Mouse (Mus musculus): ENCODE measurements around the gene Tmed1. TPM values are rescaled to one million over a fixed set of nuclear protein-coding genes. Genes with fewer than 3 reads are reported as not detected.
"Not testable (repeated sequence)": the region's sequence is repeated elsewhere in the genome, so short reads cannot be mapped to it uniquely, and the experiment has no call there.

The Tmed1 gene
- polyA plus RNA-seq, 1 experiment from 2014 or later = 118 TPM

- H3K9ac ChIP-seq (ENCODE audit: low read depth, low read length) = peak overlapping the region; percentile 99
- no peaks in the 10 kb centered on the region for H3K27me3 ChIP-seq (ENCODE audit: control insufficient read depth, insufficient read depth, low read length)
- H3K4me3 ChIP-seq (ENCODE audit: low read length) = peak overlapping the region; percentile 84
- WGBS = under 1% methylated on average over 50 of the region's 66 CpGs
- H3K27ac ChIP-seq (ENCODE audit: low read depth, low read length) = peak overlapping the region; percentile 98
- no peaks in the 10 kb centered on the region for H3K9me3 ChIP-seq (ENCODE audit: control insufficient read depth, low read length)
- peak; percentile 26 for ATAC-seq (ENCODE audit: low FRiP score, low TSS enrichment)
- H3K4me1 ChIP-seq (ENCODE audit: control insufficient read depth, insufficient read depth, low read length) = peaks cover 16% of the 10 kb centered on the region; the same call in 1 of the 2 replicates
- peaks cover 22% of the 10 kb centered on the region; the same call in 1 of the 2 replicates for H3K36me3 ChIP-seq (ENCODE audit: control insufficient read depth, insufficient read depth, low read length)
- H3K4me2 ChIP-seq (replicated peaks; ENCODE audit: low read depth, low read length) = peak overlapping the region; percentile 64
Measured at GRCm38 (mm10) chr9:21547075-21547941, 37.3 kb upstream of the Tmed1 start.

GRCm38 (mm10) chr9:21546789-21547074, 36.7 kb upstream of the Tmed1 start, which contains the start of gene Carm1:
Carm1 (plus strand) TSS chr9:21546894.
- H3K36me3 ChIP-seq (ENCODE audit: control insufficient read depth, insufficient read depth, low read length) = peaks cover 19% of the 10 kb centered on the region; the same call in 1 of the 2 replicates
- H3K4me1 ChIP-seq (ENCODE audit: control insufficient read depth, insufficient read depth, low read length) = peaks cover 16% of the 10 kb centered on the region; the same call in 1 of the 2 replicates
- peak within 1 kb of the TSS; percentile 64 for H3K4me2 ChIP-seq (replicated peaks; ENCODE audit: low read depth, low read length)
- 0% methylated on average over 29 of the region's 52 CpGs for WGBS
- no peaks in the 10 kb centered on the region for H3K27me3 ChIP-seq (ENCODE audit: control insufficient read depth, insufficient read depth, low read length)
- ATAC-seq (ENCODE audit: low FRiP score, low TSS enrichment) = no peak
- peak within 1 kb of the TSS; percentile 84 for H3K4me3 ChIP-seq (ENCODE audit: low read length)
- peak within 1 kb of the TSS; percentile 98 for H3K27ac ChIP-seq (ENCODE audit: low read depth, low read length)
- peak within 1 kb of the TSS; percentile 99 for H3K9ac ChIP-seq (ENCODE audit: low read depth, low read length)
- H3K9me3 ChIP-seq (ENCODE audit: control insufficient read depth, low read length) = no peaks in the 10 kb centered on the region

- peak; percentile 92 for ATAC-seq (ENCODE audit: low FRiP score, low TSS enrichment)
- H3K9me3 ChIP-seq (ENCODE audit: control insufficient read depth, low read length) = no peaks in the 10 kb centered on the region
- H3K4me1 ChIP-seq (ENCODE audit: control insufficient read depth, insufficient read depth, low read length) = peaks cover 16% of the 10 kb centered on the region; the same call in 1 of the 2 replicates
Measured at GRCm38 (mm10) chr9:21545916-21546788, 36.1 kb upstream of the Tmed1 start.

GRCm38 (mm10) chr9:21545351-21545915, 35.4 kb upstream of the Tmed1 start:
- Histone ChIP-seq H3K36me3 (ENCODE audit: control insufficient read depth, insufficient read depth, low read length) (peaks cover 8% of the 10 kb centered on the region; the same call in 1 of the 2 replicates), H3K9ac (ENCODE audit: low read depth, low read length) (peak overlapping the region; percentile 99), H3K4me3 (ENCODE audit: low read length) (peak overlapping the region; percentile 84), H3K9me3 (ENCODE audit: control insufficient read depth, low read length) (no peaks in the 10 kb centered on the region), H3K4me2 (replicated peaks; ENCODE audit: low read depth, low read length) (peak overlapping the region; percentile 50), H3K4me1 (ENCODE audit: control insufficient read depth, insufficient read depth, low read length) (peaks cover 16% of the 10 kb centered on the region; the same call in 1 of the 2 replicates), H3K27ac (ENCODE audit: low read depth, low read length) (peak overlapping the region; percentile 92), H3K27me3 (ENCODE audit: control insufficient read depth, insufficient read depth, low read length) (no peaks in the 10 kb centered on the region)
- ATAC-seq (ENCODE audit: low FRiP score, low TSS enrichment) = peak; percentile 73
- WGBS = 6% methylated on average over 9 of the region's 9 CpGs

More at GRCm38 (mm10) chr9:21545916-21546788, 36.1 kb upstream of the Tmed1 start:
- peak overlapping the region; percentile 50 for H3K4me2 ChIP-seq (replicated peaks; ENCODE audit: low read depth, low read length)
- peak overlapping the region; percentile 84 for H3K4me3 ChIP-seq (ENCODE audit: low read length)
- WGBS = under 1% methylated on average over 58 of the region's 67 CpGs
- H3K27ac ChIP-seq (ENCODE audit: low read depth, low read length) = peak overlapping the region; percentile 92
- H3K9ac ChIP-seq (ENCODE audit: low read depth, low read length) = peak overlapping the region; percentile 99
- peaks cover 15% of the 10 kb centered on the region; the same call in 1 of the 2 replicates for H3K36me3 ChIP-seq (ENCODE audit: control insufficient read depth, insufficient read depth, low read length)
- no peaks in the 10 kb centered on the region for H3K27me3 ChIP-seq (ENCODE audit: control insufficient read depth, insufficient read depth, low read length)

- H3K4me3 ChIP-seq (ENCODE audit: low read length); H3K4me1 ChIP-seq (ENCODE audit: control insufficient read depth, insufficient read depth, low read length); ATAC-seq (ENCODE audit: low FRiP score, low TSS enrichment); H3K36me3 ChIP-seq (ENCODE audit: control insufficient read depth, insufficient read depth, low read length); H3K4me2 ChIP-seq (replicated peaks; ENCODE audit: low read depth, low read length); H3K27me3 ChIP-seq (ENCODE audit: control insufficient read depth, insufficient read depth, low read length); H3K9ac ChIP-seq (ENCODE audit: low read depth, low read length); H3K27ac ChIP-seq (ENCODE audit: low read depth, low read length); H3K9me3 ChIP-seq (ENCODE audit: control insufficient read depth, low read length): not testable (repeated sequence)
- 87% methylated on average over 2 of the region's 2 CpGs for WGBS
Measured at GRCm38 (mm10) chr9:21542001-21542400, 31.9 kb upstream of the Tmed1 start.

GRCm38 (mm10) chr9:21539981-21540753, 30.1 kb upstream of the Tmed1 start:
- H3K4me2 ChIP-seq (replicated peaks; ENCODE audit: low read depth, low read length) = no peak overlapping the region
- no peaks in the 10 kb centered on the region for H3K36me3 ChIP-seq (ENCODE audit: control insufficient read depth, insufficient read depth, low read length)
- no peak overlapping the region for H3K27ac ChIP-seq (ENCODE audit: low read depth, low read length)
- peaks cover 5% of the 10 kb centered on the region; the same call in 1 of the 2 replicates for H3K4me1 ChIP-seq (ENCODE audit: control insufficient read depth, insufficient read depth, low read length)
- WGBS = 80% methylated on average over 7 of the region's 7 CpGs
- no peaks in the 10 kb centered on the region for H3K27me3 ChIP-seq (ENCODE audit: control insufficient read depth, insufficient read depth, low read length)
- ATAC-seq (ENCODE audit: low FRiP score, low TSS enrichment) = no peak
- no peaks in the 10 kb centered on the region for H3K9me3 ChIP-seq (ENCODE audit: control insufficient read depth, low read length)
- no peak overlapping the region for H3K9ac ChIP-seq (ENCODE audit: low read depth, low read length)
- H3K4me3 ChIP-seq (ENCODE audit: low read length) = no peak overlapping the region

- H3K9ac ChIP-seq (ENCODE audit: low read depth, low read length) = no peak overlapping the region
- H3K27me3 ChIP-seq (ENCODE audit: control insufficient read depth, insufficient read depth, low read length) = no peaks in the 10 kb centered on the region
- 75% methylated on average over 4 of the region's 4 CpGs for WGBS
- H3K4me3 ChIP-seq (ENCODE audit: low read length) = no peak overlapping the region
- no peaks in the 10 kb centered on the region for H3K36me3 ChIP-seq (ENCODE audit: control insufficient read depth, insufficient read depth, low read length)
- H3K9me3 ChIP-seq (ENCODE audit: control insufficient read depth, low read length) = no peaks in the 10 kb centered on the region
- no peaks in the 10 kb centered on the region for H3K4me1 ChIP-seq (ENCODE audit: control insufficient read depth, insufficient read depth, low read length)
- no peak overlapping the region for H3K27ac ChIP-seq (ENCODE audit: low read depth, low read length)
- no peak for ATAC-seq (ENCODE audit: low FRiP score, low TSS enrichment)
- H3K4me2 ChIP-seq (replicated peaks; ENCODE audit: low read depth, low read length) = no peak overlapping the region
Measured at GRCm38 (mm10) chr9:21537009-21537408, 27.0 kb upstream of the Tmed1 start.

GRCm38 (mm10) chr9:21536501-21536900, 26.4 kb upstream of the Tmed1 start:
- no peak overlapping the region for H3K4me3 ChIP-seq (ENCODE audit: low read length)
- no peak for ATAC-seq (ENCODE audit: low FRiP score, low TSS enrichment)
- no peaks in the 10 kb centered on the region for H3K4me1 ChIP-seq (ENCODE audit: control insufficient read depth, insufficient read depth, low read length)
- H3K4me2 ChIP-seq (replicated peaks; ENCODE audit: low read depth, low read length) = no peak overlapping the region
- WGBS = 91% methylated on average over 14 of the region's 14 CpGs
- no peak overlapping the region for H3K9ac ChIP-seq (ENCODE audit: low read depth, low read length)
- H3K36me3 ChIP-seq (ENCODE audit: control insufficient read depth, insufficient read depth, low read length) = no peaks in the 10 kb centered on the region
- no peak overlapping the region for H3K27ac ChIP-seq (ENCODE audit: low read depth, low read length)
- no peaks in the 10 kb centered on the region for H3K27me3 ChIP-seq (ENCODE audit: control insufficient read depth, insufficient read depth, low read length)
- H3K9me3 ChIP-seq (ENCODE audit: control insufficient read depth, low read length) = no peaks in the 10 kb centered on the region

Measured in kidney, embryonic 14.5 days (tissue).